Mouse (Mus musculus): Measurements from ENCODE around the gene Rmnd5a.
"Not testable (repeated sequence)": the region's sequence is repeated elsewhere in the genome, so short reads cannot be mapped to it uniquely, and the experiment has no call there.

Rmnd5a gene

DNA sequence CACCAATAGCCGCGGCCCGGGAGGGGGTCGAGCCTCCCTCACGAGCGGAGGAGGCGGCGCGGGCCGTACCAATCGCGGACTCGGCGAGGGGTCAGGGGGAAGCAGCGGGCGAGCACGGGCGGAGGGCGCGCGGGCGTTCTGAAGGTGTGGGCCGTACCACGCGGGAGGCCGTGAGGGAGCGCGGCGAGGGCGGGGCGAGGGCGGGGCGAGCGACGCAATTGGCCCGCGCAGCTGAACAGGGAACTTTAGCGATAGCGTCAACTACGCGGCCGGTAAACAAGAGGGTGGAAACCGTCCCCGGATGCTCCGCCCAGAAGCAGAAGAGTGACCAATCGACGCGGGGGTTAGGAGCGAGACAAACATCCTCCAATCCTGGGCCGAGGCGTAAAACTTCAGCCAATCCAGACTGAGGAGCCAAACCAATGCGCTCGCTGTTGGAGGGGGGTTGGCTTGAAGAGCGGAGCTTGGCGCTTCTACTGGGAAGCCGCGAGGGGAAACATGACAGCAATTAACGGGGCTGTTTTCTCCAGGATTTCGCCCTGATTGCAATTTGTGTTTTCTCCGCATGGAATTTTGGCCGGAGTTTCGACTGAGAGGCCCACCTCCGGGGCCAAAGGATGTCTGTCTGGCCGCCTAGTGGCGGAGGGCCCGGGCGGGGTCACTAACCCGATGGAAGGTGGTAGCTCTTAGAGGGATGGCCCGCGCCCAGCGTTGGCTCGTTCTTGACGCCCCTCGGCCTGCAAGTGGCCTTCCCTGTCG, at the start of gene Rmnd5a:
Gene Rmnd5a, minus strand, starts transcription at position 146 of the 759 bp plus-strand sequence.
- DNase-seq (ENCODE audit: low read depth, low spot score) = peak; percentile 97

- DNase-seq (ENCODE audit: low read depth, low spot score) = no peak
Measured at GRCm38 (mm10) chr6:71487966-71488365, 47.5 kb upstream of the Rmnd5a start.

DNA sequence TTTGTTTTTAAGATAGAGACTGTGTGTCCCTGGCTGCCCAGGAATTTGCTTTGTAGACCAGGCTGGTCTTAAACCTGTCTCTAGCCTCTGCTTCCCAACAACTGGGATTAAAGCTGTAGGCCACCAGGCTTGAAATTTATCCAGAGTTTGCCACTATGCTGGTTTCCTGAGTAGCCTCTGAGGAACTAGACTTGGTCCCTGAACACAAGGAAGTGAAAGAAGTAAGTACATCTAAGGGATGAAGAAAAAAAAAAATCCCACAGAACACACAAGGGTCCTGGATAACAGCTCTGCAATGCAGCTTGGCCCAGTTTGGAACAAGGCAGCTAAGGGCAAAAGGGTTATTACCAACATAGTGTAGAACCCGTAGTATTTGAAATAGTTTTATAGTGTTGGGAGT, 46.4 kb upstream of the Rmnd5a start:
- DNase-seq (ENCODE audit: low read depth, low spot score) = no peak

DNA sequence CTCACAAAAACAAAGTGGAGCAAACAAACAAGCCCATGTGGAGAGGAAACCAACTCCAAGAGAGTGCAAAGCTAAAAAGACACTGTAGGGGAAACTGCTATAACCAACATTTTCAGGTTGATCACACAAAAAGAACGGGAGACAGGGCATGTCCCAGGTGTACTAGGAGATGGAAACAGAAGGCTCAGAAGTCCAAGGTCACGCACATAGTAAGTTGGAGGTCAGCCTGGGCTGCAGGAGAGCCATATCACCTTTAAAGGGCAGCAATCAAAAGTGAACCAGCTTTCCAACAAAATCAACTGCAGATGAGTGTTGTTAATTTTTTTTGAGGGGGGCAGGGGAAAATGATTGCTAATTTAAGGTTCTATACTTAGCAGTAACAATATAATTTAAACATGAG, 45.8 kb upstream of the Rmnd5a start:
- no peak for DNase-seq (ENCODE audit: low read depth, low spot score)

DNA sequence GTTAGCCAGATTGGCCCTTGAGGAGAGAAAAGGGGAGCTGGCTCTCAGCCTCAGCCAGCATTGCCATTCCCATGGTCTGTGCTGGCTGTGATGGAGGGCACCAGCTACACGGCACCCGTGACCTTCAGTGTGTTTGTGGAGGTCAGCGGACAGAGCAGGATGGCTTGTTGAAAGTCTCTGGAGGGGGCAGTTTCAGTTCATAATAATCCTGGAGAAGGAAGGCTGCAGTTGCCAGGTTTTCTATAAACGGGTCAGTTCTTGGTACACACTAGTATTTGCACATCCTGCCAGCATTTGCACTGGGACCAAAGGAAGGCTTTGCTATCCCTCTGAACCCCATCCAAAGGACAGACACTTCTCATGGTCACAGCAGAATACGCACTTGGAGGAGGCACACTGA, 44.8 kb upstream of the Rmnd5a start:
- no peak for DNase-seq (ENCODE audit: low read depth, low spot score)

GRCm38 (mm10) chr6:71481136-71481535, 40.7 kb upstream of the Rmnd5a start:
- no peak for DNase-seq (ENCODE audit: low read depth, low spot score)

GRCm38 (mm10) chr6:71480136-71480535, 39.7 kb upstream of the Rmnd5a start:
- DNase-seq (ENCODE audit: low read depth, low spot score) = no peak

DNA sequence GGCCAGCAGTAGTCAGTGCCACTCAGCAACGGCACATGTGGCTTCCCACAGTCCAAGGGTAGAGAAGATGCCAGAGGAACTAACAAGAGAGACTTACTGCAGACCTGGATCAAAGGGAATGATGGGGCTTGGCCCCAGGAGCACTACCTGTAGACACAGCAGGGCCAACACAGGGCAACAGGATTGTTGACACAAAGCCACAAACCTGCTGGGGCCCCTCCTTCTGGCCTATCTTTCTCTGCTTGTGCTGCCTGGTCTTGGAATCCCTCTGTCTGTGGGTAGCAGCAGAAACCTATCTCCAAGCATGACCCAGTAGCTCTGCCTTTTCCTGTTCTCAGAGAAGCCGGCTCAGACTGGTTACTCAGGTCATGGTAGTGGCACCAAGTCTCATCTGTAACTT, 39.2 kb upstream of the Rmnd5a start:
- not testable (repeated sequence) for DNase-seq (ENCODE audit: low read depth, low spot score)

- not testable (repeated sequence) for DNase-seq (ENCODE audit: low read depth, low spot score)
Measured at GRCm38 (mm10) chr6:71478816-71479568, 38.6 kb upstream of the Rmnd5a start.

DNA sequence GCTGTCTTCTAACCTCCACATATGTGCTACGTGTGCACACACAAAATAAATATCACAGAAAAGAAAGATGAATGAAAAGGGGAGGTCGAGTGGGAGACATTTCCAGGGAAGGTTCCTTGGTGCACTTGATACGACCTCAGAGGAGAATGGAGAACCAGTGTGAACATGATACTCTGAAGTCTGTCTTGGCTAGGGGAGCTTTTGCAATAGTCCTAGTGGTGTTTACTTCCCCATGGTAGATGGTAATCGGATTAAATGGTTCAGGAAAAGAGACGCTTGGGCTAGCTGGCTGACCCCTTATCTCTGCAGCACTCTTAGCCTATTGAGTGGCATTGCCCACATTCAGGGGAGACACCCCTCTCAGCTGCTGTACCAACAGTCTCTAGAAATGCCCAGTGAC, 36.3 kb upstream of the Rmnd5a start:
- DNase-seq (ENCODE audit: low read depth, low spot score) = no peak

GRCm38 (mm10) chr6:71475604-71476003, 35.2 kb upstream of the Rmnd5a start:
- no peak for DNase-seq (ENCODE audit: low read depth, low spot score)

- no peak for DNase-seq (ENCODE audit: low read depth, low spot score)
Measured at GRCm38 (mm10) chr6:71472786-71473185, 32.3 kb upstream of the Rmnd5a start.

DNA sequence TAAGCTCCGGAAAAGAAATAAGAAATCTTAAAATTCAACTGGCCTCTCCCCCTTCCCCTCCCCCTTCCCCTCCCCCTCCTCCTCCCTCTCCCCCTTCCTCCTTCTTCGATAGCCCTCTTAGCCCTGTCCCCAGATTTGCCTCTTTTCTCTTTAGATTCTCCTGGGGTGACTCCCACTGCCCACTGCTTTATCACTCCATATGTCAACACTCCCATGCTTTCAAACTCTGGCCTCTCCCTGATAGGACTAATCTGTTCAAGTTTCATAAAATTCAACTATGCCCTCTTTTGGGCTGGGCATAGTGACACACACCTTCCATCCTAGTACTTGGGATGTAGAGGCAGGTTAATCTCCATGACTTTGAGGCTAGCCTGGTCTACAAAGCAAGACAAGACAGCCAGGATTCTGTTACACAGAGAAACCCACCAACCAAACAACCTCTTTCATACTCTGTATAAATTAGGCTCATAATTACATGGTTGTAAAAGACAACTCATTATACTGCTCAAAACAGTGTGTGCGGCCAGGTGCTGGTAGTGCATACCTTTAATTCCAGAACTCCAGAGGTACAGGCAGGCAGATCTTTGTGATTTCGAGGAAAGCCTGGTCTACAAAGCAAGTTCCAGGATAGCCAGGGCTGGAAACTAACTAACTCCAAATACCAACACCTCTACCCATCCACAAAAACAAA, 31.5 kb upstream of the Rmnd5a start:
- no peak for DNase-seq (ENCODE audit: low read depth, low spot score)

DNA sequence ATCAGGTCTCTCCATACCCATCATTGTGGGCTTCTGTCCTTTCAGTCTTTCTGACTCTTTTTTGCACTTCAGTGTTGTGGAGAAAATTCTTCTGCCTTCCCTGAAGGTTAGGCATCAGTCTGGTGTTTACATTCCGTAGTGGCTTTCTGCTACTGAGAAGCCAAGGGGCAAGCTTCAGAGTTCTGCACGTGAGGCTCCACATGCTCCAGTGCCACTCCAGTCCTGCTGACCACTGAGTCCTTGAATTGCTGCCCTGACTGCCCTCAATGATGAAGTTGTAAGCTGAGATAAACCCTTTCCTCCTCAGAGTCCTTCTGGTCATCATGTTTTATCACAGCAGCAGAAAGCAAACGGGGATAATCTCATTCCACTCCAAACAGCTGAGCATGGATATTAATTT, 28.9 kb upstream of the Rmnd5a start:
- DNase-seq (ENCODE audit: low read depth, low spot score) = no peak

GRCm38 (mm10) chr6:71467766-71468165, 27.3 kb upstream of the Rmnd5a start:
- DNase-seq (ENCODE audit: low read depth, low spot score) = no peak

DNA sequence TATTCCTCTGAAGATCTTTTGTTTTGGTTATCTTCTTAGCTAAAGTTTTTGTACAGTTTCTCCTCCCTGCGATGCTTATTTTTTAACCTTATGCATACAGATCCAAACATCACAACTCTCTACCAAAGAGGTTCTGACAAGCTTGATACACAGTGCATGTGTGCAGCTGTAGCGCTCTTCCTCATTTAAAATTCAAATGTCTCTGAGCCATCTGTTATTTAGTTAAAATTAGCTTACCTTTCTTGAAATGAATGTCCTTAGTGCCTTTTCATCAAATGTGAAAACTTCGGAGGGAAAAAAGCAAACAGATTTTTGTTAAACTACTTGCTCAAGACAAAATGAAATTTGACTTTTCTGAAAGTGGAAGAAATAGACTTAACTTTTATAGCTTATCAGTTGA, 24.7 kb upstream of the Rmnd5a start:
- DNase-seq (ENCODE audit: low read depth, low spot score) = no peak

DNA sequence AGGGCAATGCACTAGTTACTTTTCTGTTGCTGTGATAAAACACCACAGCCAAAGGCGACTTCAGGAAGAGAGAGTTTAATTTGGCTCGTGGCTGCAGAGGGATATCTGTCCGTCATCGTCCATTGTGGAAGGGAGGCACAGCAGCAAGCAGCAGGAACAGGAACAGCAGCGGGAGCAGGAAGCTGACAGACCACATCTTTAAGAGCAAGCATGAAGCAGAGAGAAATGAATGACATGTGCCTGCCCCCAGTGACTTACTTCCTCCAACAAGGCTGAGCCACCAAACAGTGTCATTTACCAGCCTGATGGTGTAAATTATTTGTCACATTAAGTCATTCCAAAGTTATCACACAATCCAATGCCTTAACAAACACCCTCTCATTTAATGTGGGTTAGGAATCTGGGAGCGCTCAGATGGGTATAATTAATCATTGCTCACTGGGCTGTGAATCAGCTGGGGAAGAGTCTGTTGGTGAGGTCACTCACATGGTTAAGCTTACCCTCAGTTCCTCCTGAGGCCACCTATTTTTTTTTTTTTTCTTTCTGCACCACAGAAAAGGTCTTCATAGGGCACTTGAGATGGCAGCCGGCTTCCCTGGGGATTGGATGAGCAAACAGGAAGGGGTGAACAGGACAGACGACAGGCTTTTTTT, 17.6 kb upstream of the Rmnd5a start:
- no peak for DNase-seq (ENCODE audit: low read depth, low spot score)

- not testable (repeated sequence) for DNase-seq (ENCODE audit: low read depth, low spot score)
Measured at GRCm38 (mm10) chr6:71453983-71454739, 13.7 kb upstream of the Rmnd5a start.

DNA sequence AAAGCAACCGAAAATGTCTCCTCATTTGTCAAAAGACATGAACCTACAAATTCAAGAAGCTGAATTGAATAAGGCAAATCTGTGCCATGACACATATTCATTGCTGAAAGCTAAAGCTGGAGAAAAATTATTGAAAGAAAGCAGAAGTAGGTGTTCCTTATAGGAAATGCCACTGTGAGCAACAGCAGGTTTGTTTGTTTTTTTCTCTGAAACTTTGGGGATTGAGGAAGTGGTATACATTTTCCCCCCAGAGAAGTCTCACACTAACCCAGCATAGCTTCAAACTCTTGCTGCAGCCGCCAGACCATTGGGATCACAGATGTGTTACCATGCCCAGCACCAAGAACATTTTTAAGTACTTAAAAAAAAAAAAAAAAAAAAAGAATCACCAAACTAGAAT, 12.4 kb upstream of the Rmnd5a start:
- no peak for DNase-seq (ENCODE audit: low read depth, low spot score)

- DNase-seq (ENCODE audit: low read depth, low spot score) = no peak
Measured at GRCm38 (mm10) chr6:71445560-71445959, 5.1 kb upstream of the Rmnd5a start.

GRCm38 (mm10) chr6:71444756-71445155, 4.3 kb upstream of the Rmnd5a start:
- DNase-seq (ENCODE audit: low read depth, low spot score) = no peak

Measured in embryo, embryonic 11.5 days (tissue).